Mouse (Mus musculus): ENCODE measurements around the gene Baiap2l1. TPM values are rescaled to one million over a fixed set of nuclear protein-coding genes. Genes with fewer than 3 reads are reported as not detected.

The Baiap2l1 gene
- polyA plus RNA-seq, 1 experiment from 2014 or later: 1.2 TPM

DNA sequence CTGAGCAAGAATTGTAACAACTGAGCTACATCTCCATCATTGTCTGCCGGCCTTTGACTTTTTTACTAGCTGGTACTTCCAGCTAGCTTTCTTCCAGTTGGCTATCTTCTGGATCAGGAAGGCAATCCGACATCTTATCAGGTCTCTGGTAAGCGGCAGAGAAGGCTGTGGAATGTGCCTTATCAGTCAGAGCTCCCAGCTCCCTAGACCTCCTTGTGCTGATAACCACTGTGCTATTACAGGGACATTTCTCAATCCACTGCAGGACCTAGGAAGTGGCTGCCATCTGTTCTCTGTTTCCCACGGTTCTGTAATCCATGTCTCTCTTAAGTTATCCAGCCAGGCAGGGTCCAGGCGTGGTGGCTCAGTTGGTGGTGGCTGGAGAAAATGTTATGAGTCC lies 86.1 kb downstream of the Baiap2l1 start:
- WGBS: 78% methylated on average over 5 of the region's 5 CpGs
- no peaks in the 10 kb centered on the region for H3K27me3 ChIP-seq (ENCODE audit: control insufficient read depth, insufficient read depth, low read depth, low read length)
- no peak overlapping the region for H3K9ac ChIP-seq (ENCODE audit: low read depth, low read length)
- H3K36me3 ChIP-seq (ENCODE audit: control insufficient read depth, insufficient read depth, low read length): peaks cover 4% of the 10 kb centered on the region; the same call in 1 of the 2 replicates
- H3K4me2 ChIP-seq (ENCODE audit: low read length): no peak overlapping the region
- H3K4me1 ChIP-seq (ENCODE audit: control insufficient read depth, insufficient read depth, low read length): no peaks in the 10 kb centered on the region
- H3K27ac ChIP-seq (ENCODE audit: low read length): no peak overlapping the region
- no peak overlapping the region for H3K4me3 ChIP-seq (ENCODE audit: low read depth, low read length)
- ATAC-seq: no peak
- H3K9me3 ChIP-seq (replicated peaks; ENCODE audit: control insufficient read depth, low read length, poor library complexity, severe bottlenecking): no peaks in the 10 kb centered on the region

DNA sequence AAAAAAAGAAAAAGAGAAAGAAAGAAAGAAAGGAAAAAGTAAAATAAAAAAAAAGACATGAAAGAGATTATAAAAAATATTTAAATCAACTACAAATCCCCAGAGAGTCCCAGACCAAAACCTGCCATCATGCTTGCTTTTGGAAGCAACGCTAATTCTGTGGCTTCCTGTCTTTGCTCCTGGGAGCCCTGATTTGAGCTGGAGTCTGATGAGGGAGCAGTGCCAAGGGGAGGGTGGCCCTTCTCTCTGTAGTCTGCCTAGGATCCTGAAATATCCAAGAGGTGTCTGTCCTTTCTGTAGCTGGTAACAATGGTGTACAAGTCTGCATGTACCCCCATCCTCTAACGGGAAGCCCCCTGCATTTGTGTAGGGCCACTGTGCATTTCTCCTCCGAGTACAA lies 86.8 kb downstream of the Baiap2l1 start:
- Histone ChIP-seq H3K27me3 (ENCODE audit: control insufficient read depth, insufficient read depth, low read depth, low read length) (no peaks in the 10 kb centered on the region), H3K36me3 (ENCODE audit: control insufficient read depth, insufficient read depth, low read length) (peaks cover 4% of the 10 kb centered on the region; the same call in 1 of the 2 replicates), H3K4me2 (ENCODE audit: low read length) (no peak overlapping the region), H3K9me3 (replicated peaks; ENCODE audit: control insufficient read depth, low read length, poor library complexity, severe bottlenecking) (no peaks in the 10 kb centered on the region), H3K27ac (ENCODE audit: low read length) (no peak overlapping the region), H3K4me1 (ENCODE audit: control insufficient read depth, insufficient read depth, low read length) (no peaks in the 10 kb centered on the region), H3K4me3 (ENCODE audit: low read depth, low read length) (no peak overlapping the region), H3K9ac (ENCODE audit: low read depth, low read length) (no peak overlapping the region)
- 79% methylated on average over 3 of the region's 3 CpGs for WGBS
- no peak for ATAC-seq

DNA sequence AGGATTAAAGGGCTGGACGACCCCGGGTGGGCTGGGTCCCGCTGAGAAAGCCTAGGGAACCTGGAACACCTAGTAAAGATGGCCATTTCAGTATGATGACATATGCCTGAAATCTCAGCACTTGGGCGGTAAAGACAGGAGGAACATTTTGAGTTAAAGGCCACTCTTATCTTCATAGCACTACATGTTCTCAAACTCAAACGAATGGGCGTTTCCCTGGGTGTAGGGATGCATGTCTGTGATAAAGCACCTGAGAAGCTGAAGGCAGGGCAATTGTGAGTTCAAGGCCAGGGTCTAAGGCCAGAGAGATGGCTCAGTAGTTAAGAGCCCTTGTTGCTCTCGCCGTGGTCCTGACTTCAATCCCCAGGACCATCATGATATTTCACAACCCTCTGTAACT lies 87.5 kb downstream of the Baiap2l1 start:
- Histone ChIP-seq H3K36me3 (ENCODE audit: control insufficient read depth, insufficient read depth, low read length) (peaks cover 4% of the 10 kb centered on the region; the same call in 1 of the 2 replicates), H3K4me3 (ENCODE audit: low read depth, low read length) (no peak overlapping the region), H3K4me1 (ENCODE audit: control insufficient read depth, insufficient read depth, low read length) (no peaks in the 10 kb centered on the region), H3K27ac (ENCODE audit: low read length) (no peak overlapping the region), H3K9ac (ENCODE audit: low read depth, low read length) (no peak overlapping the region), H3K9me3 (replicated peaks; ENCODE audit: control insufficient read depth, low read length, poor library complexity, severe bottlenecking) (no peaks in the 10 kb centered on the region), H3K27me3 (ENCODE audit: control insufficient read depth, insufficient read depth, low read depth, low read length) (no peaks in the 10 kb centered on the region), H3K4me2 (ENCODE audit: low read length) (no peak overlapping the region)
- ATAC-seq: no peak
- WGBS: 97% methylated on average over 8 of the region's 8 CpGs

DNA sequence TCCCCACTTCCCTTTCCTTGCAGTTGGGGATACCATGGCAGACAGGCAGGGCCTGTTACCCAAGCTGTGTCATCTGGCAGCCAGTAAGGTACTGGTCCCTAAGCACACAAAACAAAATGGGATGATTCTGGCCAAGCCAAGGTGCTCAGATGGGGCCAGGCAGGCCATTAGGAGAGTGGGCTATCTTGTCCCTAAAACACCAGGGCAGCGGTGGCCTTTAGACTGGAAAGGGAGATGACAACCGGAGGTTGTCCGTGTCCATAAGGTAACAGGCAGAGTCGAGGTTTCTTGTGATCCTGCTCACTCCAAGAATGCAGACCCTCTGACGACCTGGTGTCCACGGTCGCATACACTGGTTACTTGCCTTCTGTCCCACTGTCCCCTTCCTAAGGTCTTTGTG lies 88.0 kb downstream of the Baiap2l1 start:
- no peak overlapping the region for H3K9ac ChIP-seq (ENCODE audit: low read depth, low read length)
- WGBS: 91% methylated on average over 7 of the region's 7 CpGs
- no peak for ATAC-seq
- peaks cover 6% of the 10 kb centered on the region; the same call in 1 of the 2 replicates for H3K36me3 ChIP-seq (ENCODE audit: control insufficient read depth, insufficient read depth, low read length)
- no peak overlapping the region for H3K4me2 ChIP-seq (ENCODE audit: low read length)
- no peaks in the 10 kb centered on the region for H3K9me3 ChIP-seq (replicated peaks; ENCODE audit: control insufficient read depth, low read length, poor library complexity, severe bottlenecking)
- H3K4me3 ChIP-seq (ENCODE audit: low read depth, low read length): no peak overlapping the region
- no peak overlapping the region for H3K27ac ChIP-seq (ENCODE audit: low read length)
- H3K4me1 ChIP-seq (ENCODE audit: control insufficient read depth, insufficient read depth, low read length): no peaks in the 10 kb centered on the region
- H3K27me3 ChIP-seq (ENCODE audit: control insufficient read depth, insufficient read depth, low read depth, low read length): no peaks in the 10 kb centered on the region

DNA sequence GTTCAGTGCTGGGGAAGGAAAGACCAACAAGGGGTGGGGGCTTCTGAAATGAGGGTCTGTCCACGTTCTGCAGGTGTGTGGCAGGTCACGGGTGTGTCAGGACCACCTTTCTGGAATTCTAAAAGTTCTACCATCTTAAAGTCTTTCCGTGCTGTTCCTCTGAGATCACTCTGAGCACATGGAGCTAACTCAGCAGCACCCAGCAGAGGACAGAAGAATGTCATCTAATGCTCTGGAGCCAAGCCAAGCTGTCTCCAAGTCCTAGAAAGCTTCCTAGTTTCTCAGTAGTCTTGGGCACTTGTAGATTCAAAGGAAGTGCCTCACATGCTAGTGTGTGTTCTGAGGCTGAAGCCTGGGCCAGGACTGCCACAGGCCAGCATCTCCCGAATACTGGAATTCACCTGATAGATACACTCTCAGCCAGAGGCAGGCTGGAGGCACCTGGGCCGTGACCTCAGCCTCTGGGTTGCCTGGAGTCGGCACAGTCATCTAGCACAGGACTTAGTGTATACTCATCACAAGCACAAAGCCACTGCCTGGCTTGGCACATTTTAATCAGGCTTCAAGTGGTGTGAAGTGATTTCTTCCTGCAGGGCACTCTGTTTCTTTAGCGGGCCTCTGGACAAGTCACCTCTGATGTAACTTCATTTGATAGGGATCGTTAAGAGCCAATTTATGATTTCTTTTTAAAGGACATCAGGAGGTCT lies 90.2 kb downstream of the Baiap2l1 start:
- Histone ChIP-seq H3K4me2 (ENCODE audit: low read length) (no peak overlapping the region), H3K27me3 (ENCODE audit: control insufficient read depth, insufficient read depth, low read depth, low read length) (no peaks in the 10 kb centered on the region), H3K4me3 (ENCODE audit: low read depth, low read length) (no peak overlapping the region), H3K9ac (ENCODE audit: low read depth, low read length) (no peak overlapping the region), H3K9me3 (replicated peaks; ENCODE audit: control insufficient read depth, low read length, poor library complexity, severe bottlenecking) (no peaks in the 10 kb centered on the region), H3K4me1 (ENCODE audit: control insufficient read depth, insufficient read depth, low read length) (no peaks in the 10 kb centered on the region), H3K27ac (ENCODE audit: low read length) (no peak overlapping the region), H3K36me3 (ENCODE audit: control insufficient read depth, insufficient read depth, low read length) (peaks cover 6% of the 10 kb centered on the region; the same call in 1 of the 2 replicates)
- 80% methylated on average over 8 of the region's 8 CpGs for WGBS
- ATAC-seq: no peak

DNA sequence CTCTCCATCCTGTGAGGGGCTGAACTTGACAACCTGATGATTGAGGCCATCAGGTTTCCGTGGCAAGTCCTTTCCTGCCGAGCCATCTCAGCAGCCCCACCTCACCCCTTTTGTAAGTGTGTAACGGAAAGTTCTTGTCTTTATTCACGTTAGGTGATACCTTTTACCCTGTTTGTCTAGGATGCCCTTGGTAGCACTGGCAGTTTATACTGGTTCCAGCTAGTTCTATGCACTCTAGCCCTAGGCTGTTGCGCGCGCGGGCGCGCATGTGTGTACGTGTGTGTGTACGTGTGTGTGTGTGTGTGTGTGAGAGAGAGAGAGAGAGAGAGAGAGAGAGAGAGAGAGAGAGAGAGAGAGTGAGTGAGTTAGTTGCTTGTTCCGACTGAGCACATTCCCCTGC lies 94.4 kb downstream of the Baiap2l1 start:
- 84% methylated on average over 13 of the region's 13 CpGs for WGBS
- H3K36me3 ChIP-seq (ENCODE audit: control insufficient read depth, insufficient read depth, low read length): peaks cover 3% of the 10 kb centered on the region; the same call in 1 of the 2 replicates

DNA sequence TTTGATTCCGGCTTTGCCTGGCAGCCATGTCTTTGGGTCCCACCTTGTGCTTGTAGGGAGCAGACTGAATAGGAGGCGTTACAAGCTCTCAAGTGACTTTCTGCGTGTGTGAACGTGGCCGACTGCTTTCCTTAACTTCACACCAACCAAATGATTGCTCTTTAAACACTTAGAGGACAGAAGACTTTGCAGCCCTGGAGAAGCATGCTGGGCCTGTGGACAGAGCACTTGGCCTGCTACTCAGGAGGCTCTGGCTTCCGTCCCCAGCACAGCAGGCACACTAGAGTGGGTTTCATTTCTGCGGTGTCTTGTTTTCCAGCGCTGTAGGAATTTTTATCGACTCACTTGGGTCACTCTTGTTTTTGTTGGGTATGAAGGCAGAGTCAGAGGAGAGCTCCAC lies 94.8 kb downstream of the Baiap2l1 start:
- H3K27ac ChIP-seq (ENCODE audit: low read length): no peak overlapping the region
- H3K4me2 ChIP-seq (ENCODE audit: low read length): no peak overlapping the region
- H3K27me3 ChIP-seq (ENCODE audit: control insufficient read depth, insufficient read depth, low read depth, low read length): no peaks in the 10 kb centered on the region
- no peak overlapping the region for H3K4me3 ChIP-seq (ENCODE audit: low read depth, low read length)
- no peak for ATAC-seq
- H3K9me3 ChIP-seq (replicated peaks; ENCODE audit: control insufficient read depth, low read length, poor library complexity, severe bottlenecking): no peaks in the 10 kb centered on the region
- 0 out of 2 replicates have a peak, but pooled peaks cover 2% of the 10 kb centered on the region for H3K36me3 ChIP-seq (ENCODE audit: control insufficient read depth, insufficient read depth, low read length)
- WGBS: 78% methylated on average over 9 of the region's 9 CpGs
- peaks cover 19% of the 10 kb centered on the region for H3K4me1 ChIP-seq (ENCODE audit: control insufficient read depth, insufficient read depth, low read length)
- H3K9ac ChIP-seq (ENCODE audit: low read depth, low read length): no peak overlapping the region

More for the DNA sequence above, 94.4 kb downstream of the Baiap2l1 start:
- Histone ChIP-seq H3K9ac (ENCODE audit: low read depth, low read length) (no peak overlapping the region), H3K4me1 (ENCODE audit: control insufficient read depth, insufficient read depth, low read length) (peaks cover 15% of the 10 kb centered on the region), H3K4me2 (ENCODE audit: low read length) (no peak overlapping the region), H3K27ac (ENCODE audit: low read length) (no peak overlapping the region), H3K4me3 (ENCODE audit: low read depth, low read length) (no peak overlapping the region), H3K9me3 (replicated peaks; ENCODE audit: control insufficient read depth, low read length, poor library complexity, severe bottlenecking) (no peaks in the 10 kb centered on the region), H3K27me3 (ENCODE audit: control insufficient read depth, insufficient read depth, low read depth, low read length) (no peaks in the 10 kb centered on the region)
- ATAC-seq: no peak

GRCm38 (mm10) chr5:144261829-144262228 lies 96.1 kb downstream of the Baiap2l1 start:
- Histone ChIP-seq H3K27ac (ENCODE audit: low read length) (no peak overlapping the region), H3K36me3 (ENCODE audit: control insufficient read depth, insufficient read depth, low read length) (0 out of 2 replicates have a peak, but pooled peaks cover 2% of the 10 kb centered on the region), H3K27me3 (ENCODE audit: control insufficient read depth, insufficient read depth, low read depth, low read length) (no peaks in the 10 kb centered on the region), H3K9me3 (replicated peaks; ENCODE audit: control insufficient read depth, low read length, poor library complexity, severe bottlenecking) (no peaks in the 10 kb centered on the region), H3K4me3 (ENCODE audit: low read depth, low read length) (no peak overlapping the region), H3K4me1 (ENCODE audit: control insufficient read depth, insufficient read depth, low read length) (peaks cover 31% of the 10 kb centered on the region), H3K4me2 (ENCODE audit: low read length) (no peak overlapping the region), H3K9ac (ENCODE audit: low read depth, low read length) (no peak overlapping the region)
- WGBS: 92% methylated on average over 5 of the region's 5 CpGs
- no peak for ATAC-seq

DNA sequence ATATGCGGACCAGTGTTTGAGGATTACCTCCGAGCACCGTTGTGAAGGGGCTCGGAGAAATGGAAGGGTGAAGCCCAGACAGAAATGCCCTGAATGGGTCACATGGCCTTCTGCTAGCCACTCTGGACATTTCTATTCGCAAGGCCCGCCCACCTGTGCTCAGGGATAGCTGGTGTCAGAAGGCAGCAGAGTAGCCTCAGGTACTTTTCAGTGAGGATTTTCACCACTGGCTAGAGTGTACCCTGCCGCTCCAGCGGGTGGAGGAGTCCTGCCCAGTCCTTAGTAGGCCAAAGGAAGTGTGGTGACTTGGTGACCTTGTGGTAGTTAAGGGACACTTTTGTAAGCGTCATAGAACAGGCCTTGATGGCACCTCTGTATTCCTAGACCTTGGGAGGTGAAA lies 96.6 kb downstream of the Baiap2l1 start:
- no peaks in the 10 kb centered on the region for H3K9me3 ChIP-seq (replicated peaks; ENCODE audit: control insufficient read depth, low read length, poor library complexity, severe bottlenecking)
- H3K27ac ChIP-seq (ENCODE audit: low read length): no peak overlapping the region
- H3K9ac ChIP-seq (ENCODE audit: low read depth, low read length): no peak overlapping the region
- peaks cover 36% of the 10 kb centered on the region for H3K4me1 ChIP-seq (ENCODE audit: control insufficient read depth, insufficient read depth, low read length)
- H3K27me3 ChIP-seq (ENCODE audit: control insufficient read depth, insufficient read depth, low read depth, low read length): no peaks in the 10 kb centered on the region
- 83% methylated on average over 9 of the region's 9 CpGs for WGBS
- 0 out of 2 replicates have a peak, but pooled peaks cover 2% of the 10 kb centered on the region for H3K36me3 ChIP-seq (ENCODE audit: control insufficient read depth, insufficient read depth, low read length)
- no peak overlapping the region for H3K4me3 ChIP-seq (ENCODE audit: low read depth, low read length)
- no peak for ATAC-seq
- H3K4me2 ChIP-seq (ENCODE audit: low read length): no peak overlapping the region

All from midbrain, embryonic 16.5 days (tissue).